Mouse (Mus musculus) layer of hippocampus, postnatal 14 days (tissue): Measurements from ENCODE around the gene Car6. TPM values are rescaled to one million over a fixed set of nuclear protein-coding genes. Genes with fewer than 3 reads are reported as not detected.
A peak's percentile ranks its signal among the peaks of the same experiment; 100 is the strongest.

Source experiments
- DNase-seq, 2 experiments: peaks; one replicate each; pipeline ENCODE4 v3.0.0; 2021 to 2022; ENCODE audit warnings: low spot score in 2 of 2, mixed read lengths in 1 of 2
- long read RNA-seq, 2 experiments: library from polyadenylated mRNA; stranded (forward); transcript quantifications; one replicate each; pipeline ENCODE4 v2.0.0; 2021
- total RNA-seq, 2 experiments: library from RNA; stranded (reverse); gene quantifications; 2 replicates each; pipeline ENCODE4 v1.2.3; 2021

The Car6 gene
- total RNA-seq = not detected
- long read RNA-seq, experiment 1 = 0 reads
- long read RNA-seq, experiment 2 = 0 reads

DNA sequence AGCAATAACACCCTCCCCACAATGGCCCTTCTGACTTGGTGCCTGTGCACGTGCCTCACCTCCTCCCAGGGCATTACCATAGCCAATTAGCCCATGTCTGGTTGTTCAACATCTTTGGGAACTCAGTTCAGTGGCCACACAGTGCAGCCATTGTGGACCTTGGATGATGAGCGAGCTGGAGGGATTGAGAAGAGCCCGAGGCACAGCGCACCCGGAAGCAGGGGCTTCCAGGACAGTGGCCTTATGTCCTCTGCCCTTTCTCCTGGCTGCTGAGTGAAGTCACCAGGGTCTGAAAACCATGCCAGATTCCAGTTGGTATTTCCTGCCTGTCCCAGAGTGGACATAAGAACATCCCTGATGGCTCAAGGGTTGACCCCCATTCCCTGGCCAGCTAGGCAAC, at the start of gene Car6:
TSS of gene Car6 (minus strand) at position 101 of the 400 bp plus-strand sequence.
- DNase-seq = no peak

GRCm38 (mm10) chr4:150249731-150250270, 48.7 kb upstream of the Car6 start:
- no peak for DNase-seq

DNA sequence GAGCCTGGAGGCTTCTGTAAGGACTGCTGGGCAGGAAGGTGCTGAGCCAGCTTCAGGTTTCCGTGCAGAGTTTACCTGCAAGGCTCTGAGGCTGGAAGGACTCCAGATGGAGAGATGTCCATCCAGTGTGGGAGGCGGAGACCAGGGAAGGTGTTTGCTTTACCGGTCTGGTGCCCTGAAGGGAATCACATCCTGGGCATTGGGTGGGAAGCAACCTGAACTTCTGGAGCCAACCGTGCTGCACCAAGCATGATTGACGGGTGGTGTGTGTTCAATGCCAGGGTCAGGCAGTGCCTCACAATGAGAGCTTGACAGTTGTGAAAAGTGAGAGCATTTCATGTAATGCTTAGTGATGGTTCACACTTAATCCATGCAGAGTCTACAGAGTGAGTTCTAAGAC, 47.8 kb upstream of the Car6 start:
- DNase-seq = no peak

DNA sequence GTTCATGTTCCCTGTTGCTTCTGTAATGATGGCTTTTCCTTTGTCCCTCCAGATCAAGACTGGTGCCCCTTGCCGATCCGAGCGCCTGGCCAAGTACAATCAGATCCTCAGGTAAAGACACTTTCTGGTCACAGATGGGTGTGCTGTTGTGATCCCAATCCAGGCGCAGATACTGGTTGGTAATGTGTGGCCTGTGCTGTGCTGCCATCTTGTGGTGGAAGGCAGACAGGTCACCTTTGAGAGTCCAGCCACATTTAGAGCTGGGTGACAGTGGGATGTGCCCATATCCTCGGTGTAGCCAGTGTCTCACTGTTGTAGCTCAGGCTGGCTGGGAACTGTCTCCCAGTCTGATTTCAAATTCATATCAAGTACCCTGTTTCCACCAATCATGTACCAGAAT, 46.9 kb upstream of the Car6 start:
- peak in 1 of 2 experiments; percentile 80 for DNase-seq

DNA sequence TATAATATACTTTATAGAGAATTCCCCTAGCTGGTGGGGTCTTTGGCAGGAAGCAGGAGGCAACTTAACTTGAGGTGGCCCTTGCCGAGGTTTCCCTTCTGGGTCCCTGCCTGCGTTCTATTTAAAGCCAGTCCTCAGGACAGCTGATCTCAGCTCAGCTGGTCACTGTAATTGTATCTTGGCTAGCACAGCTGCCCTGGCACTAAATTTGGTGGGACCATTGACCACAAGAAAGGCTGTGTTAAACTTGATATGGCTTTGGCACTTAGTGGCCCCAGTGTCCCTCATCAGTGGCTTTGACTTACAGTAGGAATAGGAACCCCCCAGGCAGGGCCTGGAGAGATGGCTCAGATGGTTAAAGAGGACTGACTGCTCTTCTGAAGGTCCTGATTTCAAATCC, 44.7 kb upstream of the Car6 start:
- no peak for DNase-seq

DNA sequence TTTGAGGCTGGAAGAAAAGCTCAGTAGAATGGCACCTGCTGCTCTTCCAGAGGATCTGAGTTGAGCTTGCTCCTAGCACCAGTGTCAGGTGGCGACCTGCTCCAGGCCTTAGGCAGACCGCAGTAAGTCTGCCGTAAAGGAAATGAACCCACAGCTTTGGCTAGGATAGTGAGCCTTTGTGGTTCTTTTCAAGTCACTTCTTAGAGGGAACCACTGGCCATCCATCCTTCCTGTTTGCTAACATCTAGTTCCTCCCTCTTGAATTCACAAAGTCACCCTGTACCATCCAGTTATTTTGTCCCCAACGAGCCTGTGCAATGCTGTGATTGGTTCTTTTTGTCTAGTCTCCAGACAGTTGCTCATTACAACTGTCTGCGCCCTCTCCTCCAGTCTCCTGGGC, 41.6 kb upstream of the Car6 start:
- DNase-seq = no peak

DNA sequence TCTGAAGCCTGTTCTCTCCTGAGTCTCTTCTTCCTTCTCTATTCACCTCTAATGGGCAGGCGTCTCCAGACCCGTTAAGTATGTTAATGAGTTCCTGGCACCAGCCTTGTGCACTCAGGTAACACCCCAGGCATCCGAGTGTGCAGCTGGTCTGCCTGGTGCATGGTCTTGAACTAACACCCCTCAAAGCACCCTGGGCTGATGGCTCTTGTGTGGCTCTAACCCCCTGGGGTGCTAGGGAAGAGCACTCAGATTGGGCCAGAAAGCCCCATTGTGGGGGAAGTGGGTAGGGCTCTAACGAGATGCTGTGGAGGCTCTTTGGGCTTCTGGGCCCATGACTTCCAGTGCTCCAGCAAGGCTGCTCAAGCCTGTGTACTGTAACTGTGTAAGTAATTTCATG, 40.6 kb upstream of the Car6 start:
- no peak for DNase-seq

DNA sequence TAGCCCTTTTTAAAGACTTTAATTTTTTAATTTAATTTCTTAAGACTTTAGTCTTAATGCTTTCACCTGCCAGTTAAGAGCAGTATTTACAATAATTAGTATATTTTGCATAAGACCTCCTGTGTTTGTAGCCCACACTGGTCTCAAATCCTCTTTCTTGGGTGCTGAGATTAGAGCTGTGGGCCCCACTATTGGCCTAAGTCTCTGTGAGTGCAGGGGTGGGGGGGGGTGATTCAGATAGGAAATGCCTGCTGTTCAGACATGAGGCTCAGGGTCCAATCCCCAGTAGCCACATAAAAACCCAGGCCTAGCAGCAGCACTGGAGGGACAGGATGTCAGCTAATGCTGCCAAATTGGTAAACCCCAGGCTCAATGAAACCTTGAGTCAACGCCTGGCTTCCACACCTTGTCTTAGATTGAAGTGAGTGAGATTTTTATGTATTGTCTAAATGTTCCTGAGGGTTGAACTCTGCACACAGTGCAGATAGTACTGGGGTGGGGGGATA, 39.3 kb upstream of the Car6 start:
- no peak for DNase-seq

DNA sequence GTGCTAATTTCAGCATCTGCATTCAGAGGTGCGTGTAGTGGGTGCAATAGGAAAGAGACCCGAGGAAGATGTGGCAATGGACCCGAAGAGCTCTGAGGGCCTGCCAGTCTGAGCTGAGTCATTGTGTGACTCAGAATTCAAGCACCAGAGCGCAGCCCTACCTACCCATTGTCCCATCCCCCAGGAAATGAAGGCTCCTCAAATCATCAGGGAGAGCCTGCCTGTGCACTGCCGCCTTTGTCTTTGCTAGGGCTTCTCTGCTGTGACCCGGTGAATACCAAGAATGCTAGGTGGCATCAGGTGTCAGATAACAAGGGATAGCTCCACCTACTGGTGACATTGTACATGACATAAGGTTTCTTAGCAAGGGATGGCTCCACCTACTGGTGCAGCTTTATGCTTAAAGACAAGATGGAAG, 38.8 kb upstream of the Car6 start:
- peak in 1 of 2 experiments; percentile 90 for DNase-seq

GRCm38 (mm10) chr4:150239503-150239902, 38.4 kb upstream of the Car6 start:
- no peak for DNase-seq

DNA sequence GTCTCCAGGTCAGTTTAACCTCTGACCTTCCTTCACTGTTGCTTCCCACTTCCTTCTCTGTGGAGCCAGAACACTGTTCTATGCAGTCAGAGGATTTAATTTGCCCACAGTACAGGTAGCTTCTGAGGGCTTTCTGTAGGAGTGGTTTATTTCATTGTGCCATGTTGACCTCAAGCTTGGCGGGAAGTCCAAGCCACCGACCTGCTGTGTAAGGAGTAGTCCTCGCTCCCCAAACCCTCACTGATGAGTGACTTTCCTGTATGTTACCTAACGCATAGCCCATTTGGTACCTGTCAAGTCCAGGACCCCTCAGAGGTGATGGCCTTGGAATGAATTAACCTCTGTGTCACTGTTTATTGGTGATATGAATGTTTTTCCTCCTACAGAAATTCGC, 38.0 kb upstream of the Car6 start:
- DNase-seq = no peak

DNA sequence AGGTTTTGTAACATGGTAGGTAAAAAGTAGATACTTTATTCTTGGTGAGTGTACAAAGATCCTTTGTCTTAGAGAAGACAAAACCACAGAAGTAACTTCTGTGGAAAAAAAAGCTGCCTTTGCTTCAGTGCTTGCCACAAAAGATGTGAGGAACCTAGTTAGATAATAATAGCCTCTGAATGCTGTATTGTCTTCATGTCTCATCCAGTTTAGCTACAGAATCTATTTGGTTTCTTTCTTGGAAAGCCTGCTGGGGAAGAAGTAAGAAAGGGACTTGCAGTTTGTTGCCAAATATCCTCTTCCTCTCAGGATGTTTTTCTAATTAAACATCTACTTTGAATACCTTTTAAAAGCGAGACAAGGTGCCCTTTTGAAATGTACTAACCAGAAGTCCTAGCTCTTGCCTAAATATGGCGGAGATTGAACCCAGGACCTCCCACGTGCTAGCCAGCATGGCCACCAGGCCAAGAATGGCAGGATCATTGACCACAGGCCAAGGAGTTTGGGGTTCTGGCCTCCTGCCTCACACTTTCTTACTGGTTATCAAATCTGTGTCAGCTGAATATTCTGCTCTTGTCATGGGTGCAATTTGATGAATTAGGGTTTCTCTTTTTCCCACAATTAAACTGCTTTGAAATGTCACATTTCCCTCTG, 37.4 kb upstream of the Car6 start:
- DNase-seq = no peak

DNA sequence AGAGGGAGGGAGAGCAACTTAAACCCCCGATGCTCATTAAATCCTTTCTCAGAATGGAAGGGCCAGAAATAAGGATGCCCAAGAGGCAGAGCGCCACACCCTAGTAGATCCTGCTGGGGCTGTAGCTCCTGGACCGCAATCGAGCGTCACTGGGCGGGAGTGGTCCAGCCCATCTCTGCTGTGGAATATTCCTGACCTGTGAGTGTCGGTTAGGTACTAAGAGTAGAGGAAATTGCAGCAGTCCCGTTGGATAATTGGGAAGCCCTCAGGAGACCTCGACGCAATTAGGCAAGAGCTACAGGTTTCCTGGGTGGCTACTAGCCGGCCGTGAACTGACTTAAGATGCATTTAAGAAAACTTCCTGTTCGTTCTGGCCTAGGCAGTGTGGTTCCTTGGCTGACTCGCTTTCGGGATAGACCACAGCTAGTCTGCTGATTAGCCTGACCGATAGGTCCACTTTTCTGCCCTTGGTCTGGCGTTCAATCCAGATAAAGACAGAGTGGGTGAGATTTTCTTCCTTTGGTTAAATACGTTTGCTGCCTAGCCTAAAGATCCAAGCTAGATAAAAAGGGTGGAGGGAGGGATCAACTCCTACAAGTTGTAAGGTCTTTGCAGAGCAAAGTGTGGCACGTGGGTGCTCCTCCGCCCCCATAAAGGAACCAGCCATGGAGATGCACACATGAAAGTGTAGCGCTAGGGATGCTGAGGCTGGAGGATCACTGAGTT, 36.7 kb upstream of the Car6 start:
- DNase-seq = no peak

DNA sequence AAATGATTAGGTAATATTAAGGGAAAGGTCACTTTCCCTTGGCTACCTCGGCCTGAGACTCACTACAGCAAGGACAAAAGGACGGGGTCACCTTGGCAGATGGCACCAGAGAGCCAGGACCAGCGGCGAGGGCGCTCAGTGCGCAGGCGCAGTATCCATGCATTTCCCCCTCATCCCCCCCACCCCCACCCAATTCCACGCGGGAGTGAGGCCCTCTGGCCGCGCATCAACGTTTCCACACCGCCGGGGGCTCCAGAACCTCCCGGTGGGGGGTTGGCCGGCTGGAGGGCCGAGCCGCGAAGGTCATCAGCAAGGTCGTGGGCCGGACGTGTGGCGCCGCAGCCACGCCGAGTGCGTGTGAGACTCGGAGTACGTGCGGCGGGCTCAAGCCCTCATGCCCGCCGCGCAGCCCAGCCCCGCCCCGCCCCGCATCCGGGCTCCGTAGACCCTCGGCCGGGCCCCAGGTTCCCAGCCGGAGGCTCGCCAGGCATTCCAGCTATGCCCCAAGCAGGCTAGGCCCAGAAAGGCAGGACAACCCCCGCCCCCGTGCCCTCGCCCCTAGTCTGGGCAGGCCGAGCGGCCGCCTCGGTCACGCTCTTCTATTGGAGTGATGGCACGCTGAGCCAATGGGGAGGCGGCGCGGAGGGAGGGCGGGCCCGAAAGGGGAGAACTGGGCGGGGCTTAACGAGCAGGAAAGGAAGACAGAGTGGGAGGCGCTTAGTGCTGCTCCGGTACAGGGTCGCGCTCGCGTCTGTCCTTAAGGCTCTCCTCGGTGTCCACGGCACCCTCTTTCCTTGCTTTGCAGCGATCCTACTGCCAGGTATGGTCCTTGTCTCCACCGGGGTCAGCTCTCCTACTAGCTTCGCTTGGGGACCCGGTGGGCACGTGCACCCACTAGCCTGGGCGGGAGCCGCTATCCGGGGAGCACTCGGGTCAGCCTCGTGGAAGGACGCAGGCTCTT, 35.7 kb upstream of the Car6 start, which contains the start of gene Eno1:
TSS of gene Eno1 (plus strand) at position 201 of the 961 bp plus-strand sequence.
- DNase-seq = peak; percentile 95 to 96

GRCm38 (mm10) chr4:150236031-150236430, 34.9 kb upstream of the Car6 start:
- DNase-seq = no peak

- no peak for DNase-seq
Observed at GRCm38 (mm10) chr4:150235585-150235984, 34.5 kb upstream of the Car6 start.

GRCm38 (mm10) chr4:150234599-150235327, 33.6 kb upstream of the Car6 start:
- no peak for DNase-seq

DNA sequence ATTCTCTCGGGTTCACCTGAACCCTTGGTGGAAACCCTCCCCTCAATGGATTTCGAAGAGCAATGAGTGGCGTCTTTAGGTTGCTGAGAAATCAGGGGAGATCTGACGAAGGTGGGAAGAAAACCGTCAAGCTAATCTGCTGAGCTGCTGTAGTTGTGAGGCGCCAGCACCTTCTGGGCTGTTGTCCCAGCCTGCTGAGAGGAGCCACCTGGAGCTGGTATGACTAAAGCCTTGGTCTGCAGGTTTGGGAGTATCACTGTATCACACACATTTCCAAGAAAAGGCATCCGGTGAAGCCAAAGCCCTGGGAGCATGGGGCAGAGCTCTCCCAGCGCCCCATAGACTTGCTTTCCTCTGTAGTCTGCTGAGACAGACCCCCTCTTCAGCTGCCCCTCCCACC, 30.7 kb upstream of the Car6 start:
- DNase-seq = no peak

GRCm38 (mm10) chr4:150230460-150231407, 29.6 kb upstream of the Car6 start:
- DNase-seq = no peak
